Mouse (Mus musculus): ENCODE measurements around the gene Camsap2. TPM values are rescaled to one million over a fixed set of nuclear protein-coding genes. Genes with fewer than 3 reads are reported as not detected.

Gene Camsap2
- polyA plus RNA-seq, 2 experiments from 2014 or later = 3.9 to 6.2 TPM

DNA sequence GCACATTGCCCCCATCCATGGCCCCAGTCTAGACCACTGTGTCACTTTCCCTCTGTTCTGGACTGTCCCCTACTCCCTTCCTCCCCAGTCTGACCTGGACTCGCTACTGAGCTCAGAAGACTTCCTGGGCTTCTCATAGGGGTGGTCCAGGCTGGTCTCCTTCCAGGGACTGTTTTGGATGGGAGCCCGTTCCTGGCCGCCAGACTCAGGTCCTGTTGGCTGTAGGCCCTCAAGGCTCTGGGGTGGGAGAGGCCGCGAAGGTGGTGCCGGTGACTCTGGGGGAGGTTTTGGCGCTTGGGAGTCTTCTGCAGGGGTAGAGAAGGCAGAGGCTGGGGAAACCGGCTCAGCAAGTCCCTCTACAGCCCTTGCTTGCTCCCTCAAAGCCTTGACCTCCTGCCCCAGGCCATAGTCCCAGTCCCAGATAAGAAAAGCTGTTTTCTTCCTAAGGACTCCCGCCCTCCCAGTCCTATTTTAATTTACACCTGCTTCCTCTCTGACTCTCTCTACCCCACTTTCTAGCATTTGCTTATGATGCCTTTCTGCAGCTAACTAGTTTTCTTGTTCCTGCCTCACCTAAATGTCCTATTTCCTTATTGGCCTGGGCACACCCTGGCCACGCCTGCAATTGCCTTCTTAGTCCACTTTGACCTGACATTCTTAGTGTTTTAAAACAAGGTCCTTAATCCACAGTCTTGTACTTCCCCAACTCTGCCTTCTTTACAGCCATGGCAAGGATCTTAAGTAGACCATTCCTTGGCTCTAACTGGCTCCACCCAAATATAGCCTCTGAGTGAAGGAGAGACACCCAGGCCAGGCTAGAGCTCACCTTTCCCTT is 125.7 kb downstream of the Camsap2 start:
- no peak for ATAC-seq

Other genes starting within 250 kb of the Camsap2 start
- 10 to 100 TPM; 34.7 to 38.6 TPM for gene Kif21b, start 214.7 kb downstream of the Camsap2 start, polyA plus RNA-seq (2017; shearing (Covaris generic))
- gene Mroh3, start 133.3 kb downstream of the Camsap2 start, polyA plus RNA-seq (2017; shearing (Covaris generic)) = not detected
- under 1 TPM in 1 of 2 experiments, not detected in 1; 0.28 TPM for gene Inava, start 111.8 kb downstream of the Camsap2 start, polyA plus RNA-seq (2017; shearing (Covaris generic))
- gene Gpr25, start 85.2 kb downstream of the Camsap2 start, polyA plus RNA-seq (2017; shearing (Covaris generic)) = not detected
- gene Ddx59, start 69.2 kb upstream of the Camsap2 start, polyA plus RNA-seq (2017; shearing (Covaris generic)) = 10 to 100 TPM in 1 of 2 experiments, 1 to 10 TPM in 1; 7.6 to 11.2 TPM
- gene Kif14, start 120.2 kb upstream of the Camsap2 start, polyA plus RNA-seq (2017; shearing (Covaris generic)) = 1 to 10 TPM; 1.2 to 1.3 TPM

Data from CD4-positive, CD25-positive, alpha-beta regulatory T cell, adult 4 months (primary cell).